Mouse (Mus musculus) common myeloid progenitor, adult 5-6 weeks (primary cell): ENCODE measurements at regions not wholly inside any gene's neighbourhood (a gene's known extent, or its start where the extent isn't known, plus 50 kb on each side); places are given as distances from the start of the nearest gene placed in this dataset.

Experiments used
- ATAC-seq: replicated peaks from 2 replicates; pipeline ENCODE4 v1.8.0; 2016; ENCODE audit warnings: low read depth, mild to moderate bottlenecking, moderate TSS enrichment, inconsistent platforms; ENCODE audit not compliant: poor library complexity, severe bottlenecking

GRCm38 (mm10) chr17:81941317-81941716 lies 203.1 kb upstream of the Slc8a1 start:
- no peak for ATAC-seq

GRCm38 (mm10) chr17:81930736-81931135 lies 192.6 kb upstream of the Slc8a1 start:
- ATAC-seq = peak; percentile 58; the same call in 1 of the 2 replicates

- no peak for ATAC-seq
Observed at GRCm38 (mm10) chr17:81906481-81907012, 168.4 kb upstream of the Slc8a1 start.

- ATAC-seq = peak; percentile 50
Observed at GRCm38 (mm10) chr17:81901999-81902665, 164.0 kb upstream of the Slc8a1 start.

GRCm38 (mm10) chr17:81898984-81899383 lies 160.8 kb upstream of the Slc8a1 start:
- ATAC-seq = no peak

GRCm38 (mm10) chr17:81878136-81878535 lies 140.0 kb upstream of the Slc8a1 start:
- no peak for ATAC-seq

GRCm38 (mm10) chr17:81866683-81867082 lies 128.5 kb upstream of the Slc8a1 start:
- ATAC-seq = no peak

GRCm38 (mm10) chr17:81849298-81849967 lies 111.3 kb upstream of the Slc8a1 start:
- no peak for ATAC-seq

- no peak for ATAC-seq
Observed at GRCm38 (mm10) chr17:81843793-81844192, 105.6 kb upstream of the Slc8a1 start.

- ATAC-seq = no peak
Observed at GRCm38 (mm10) chr17:81797827-81798376, 59.7 kb upstream of the Slc8a1 start.

- no peak for ATAC-seq
Observed at GRCm38 (mm10) chr17:81788781-81789180, 50.6 kb upstream of the Slc8a1 start.
